Mouse (Mus musculus) liver, embryonic 13.5 days (tissue): ENCODE measurements around the gene Col15a1. TPM values are rescaled to one million over a fixed set of nuclear protein-coding genes. Genes with fewer than 3 reads are reported as not detected.
A peak's percentile ranks its signal among the peaks of the same experiment; 100 is the strongest.

ENCODE experiments used
- ATAC-seq: fragments of 200-750 bp; cut with Nextera tagmentation; 2 replicates; pipeline ENCODE4 v1.8.0; 2017; ENCODE audit warnings: low read depth, mild to moderate bottlenecking, moderate number of reproducible peaks, moderate library complexity
- DNase-seq: peaks from one replicate; pipeline ENCODE4 v3.0.0; 2022
- H3K27ac ChIP-seq: fragments of 300-500 bp; sonication (generic); 2 replicates; pipeline ENCODE4 v1.5.1; 2015; ENCODE audit warnings: moderate library complexity, mild to moderate bottlenecking, inconsistent platforms
- H3K27me3 ChIP-seq: fragments of 300-500 bp; sonication (generic); 2 replicates; pipeline ENCODE4 v1.6.1; 2015; ENCODE audit warnings: mild to moderate bottlenecking, inconsistent platforms
- H3K36me3 ChIP-seq: fragments of 300-500 bp; sonication (generic); 2 replicates; pipeline ENCODE4 v1.6.1; 2015; ENCODE audit warnings: mild to moderate bottlenecking, inconsistent platforms
- H3K4me1 ChIP-seq: fragments of 300-500 bp; sonication (generic); replicated peaks from 2 replicates; pipeline ENCODE4 v1.6.1; 2015; ENCODE audit warnings: inconsistent platforms
- H3K4me2 ChIP-seq: fragments of 300-500 bp; sonication (generic); 2 replicates; pipeline ENCODE4 v1.6.1; 2015; ENCODE audit warnings: inconsistent platforms, mild to moderate bottlenecking, moderate library complexity
- H3K4me3 ChIP-seq: fragments of 300-500 bp; sonication (generic); replicated peaks from 2 replicates; pipeline ENCODE4 v1.5.1; 2015; ENCODE audit warnings: mild to moderate bottlenecking, inconsistent platforms
- H3K9ac ChIP-seq: fragments of 300-500 bp; sonication (generic); 2 replicates; pipeline ENCODE4 v1.6.1; 2015; ENCODE audit warnings: mild to moderate bottlenecking, inconsistent platforms
- H3K9me3 ChIP-seq: fragments of 300-500 bp; sonication (generic); replicated peaks from 2 replicates; pipeline ENCODE4 v1.6.1; 2016; ENCODE audit warnings: inconsistent platforms
- WGBS: fragments of 180-500 bp; shearing (Covaris S2); methylation state at CpG from one replicate; pipeline ENCODE4 v1.1.7; 2015; ENCODE audit not compliant: insufficient replicate concordance; 5-methylcytosine and 5-hydroxymethylcytosine counted together
- polyA plus RNA-seq: library from polyadenylated mRNA; unstranded; fragments of >200 nt; fragmentation: Nextera tagmentation; extraction: Ambion mirVana; gene quantifications from 2 replicates; pipeline ENCODE4 v1.2.1, GENCODE M21; 2015

The Col15a1 gene
- polyA plus RNA-seq, 1 experiment from 2014 or later: 0.36 TPM

GRCm38 (mm10) chr4:47330378-47331052 is 122.6 kb downstream of the Col15a1 start:
- Histone ChIP-seq H3K27ac (no peak overlapping the region), H3K9ac (no peak overlapping the region), H3K36me3 (no peaks in the 10 kb centered on the region), H3K4me3 (no peak overlapping the region), H3K9me3 (no peaks in the 10 kb centered on the region), H3K4me1 (no peaks in the 10 kb centered on the region), H3K4me2 (no peak overlapping the region), H3K27me3 (peaks cover 14% of the 10 kb centered on the region; the same call in 1 of the 2 replicates)
- WGBS: 80% methylated on average over 13 of the region's 13 CpGs
- no peak for ATAC-seq
- DNase-seq: no peak

DNA sequence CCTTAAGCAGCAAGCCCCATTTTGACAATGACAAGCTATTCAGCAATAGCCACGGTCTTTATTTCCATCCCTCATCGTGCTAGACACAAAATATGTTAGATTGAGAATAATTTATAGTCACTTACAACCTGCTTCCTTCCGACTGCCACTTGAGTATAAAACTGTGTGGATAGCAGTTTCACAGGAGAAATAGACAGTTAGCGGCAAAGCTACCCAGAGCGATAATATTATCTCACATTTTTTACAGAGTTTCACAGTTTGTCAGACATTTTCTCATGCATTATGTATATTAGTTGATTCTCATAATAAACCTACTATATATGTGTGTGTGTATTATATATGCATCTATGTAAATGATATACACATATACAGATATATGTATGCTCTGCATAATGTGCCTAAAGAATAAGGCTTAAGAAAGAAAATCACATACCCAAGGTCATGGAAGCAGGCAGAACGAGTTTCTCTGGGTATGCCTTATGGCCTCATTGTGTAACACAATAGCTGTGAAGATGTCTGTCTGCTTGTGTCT is 124.9 kb downstream of the Col15a1 start:
- H3K4me1 ChIP-seq: no peaks in the 10 kb centered on the region
- H3K4me3 ChIP-seq: no peak overlapping the region
- no peaks in the 10 kb centered on the region for H3K9me3 ChIP-seq
- no peaks in the 10 kb centered on the region for H3K36me3 ChIP-seq
- no peak for ATAC-seq
- DNase-seq: no peak
- peaks cover 14% of the 10 kb centered on the region; the same call in 1 of the 2 replicates for H3K27me3 ChIP-seq
- H3K27ac ChIP-seq: no peak overlapping the region
- no peak overlapping the region for H3K9ac ChIP-seq
- H3K4me2 ChIP-seq: no peak overlapping the region
- WGBS: 71% methylated on average over 6 of the region's 6 CpGs

DNA sequence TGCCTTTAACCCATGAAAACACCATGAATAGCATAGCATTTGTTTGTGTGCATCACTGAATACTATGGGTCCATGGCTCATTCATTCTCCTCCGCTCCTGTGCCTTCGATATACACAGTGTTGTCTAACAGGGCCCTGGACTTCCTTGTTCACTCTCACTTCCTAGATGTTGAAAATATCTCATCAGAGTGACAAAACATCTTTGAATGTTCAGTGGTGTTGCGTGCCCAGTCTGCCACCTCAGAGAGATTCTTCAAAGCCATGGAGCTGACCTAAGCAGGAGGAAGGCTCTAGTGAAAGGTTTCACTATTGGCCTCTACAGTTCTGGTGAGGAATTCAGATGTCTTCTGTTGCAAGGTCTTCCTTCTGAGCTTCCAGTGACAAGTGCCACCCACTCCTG is 125.6 kb downstream of the Col15a1 start:
- Histone ChIP-seq H3K4me3 (no peak overlapping the region), H3K4me1 (no peaks in the 10 kb centered on the region), H3K9ac (no peak overlapping the region), H3K4me2 (no peak overlapping the region), H3K36me3 (no peaks in the 10 kb centered on the region), H3K27ac (no peak overlapping the region), H3K27me3 (peaks cover 14% of the 10 kb centered on the region; the same call in 1 of the 2 replicates), H3K9me3 (no peaks in the 10 kb centered on the region)
- no peak for ATAC-seq
- no peak for DNase-seq
- WGBS: 72% methylated on average over 3 of the region's 3 CpGs

DNA sequence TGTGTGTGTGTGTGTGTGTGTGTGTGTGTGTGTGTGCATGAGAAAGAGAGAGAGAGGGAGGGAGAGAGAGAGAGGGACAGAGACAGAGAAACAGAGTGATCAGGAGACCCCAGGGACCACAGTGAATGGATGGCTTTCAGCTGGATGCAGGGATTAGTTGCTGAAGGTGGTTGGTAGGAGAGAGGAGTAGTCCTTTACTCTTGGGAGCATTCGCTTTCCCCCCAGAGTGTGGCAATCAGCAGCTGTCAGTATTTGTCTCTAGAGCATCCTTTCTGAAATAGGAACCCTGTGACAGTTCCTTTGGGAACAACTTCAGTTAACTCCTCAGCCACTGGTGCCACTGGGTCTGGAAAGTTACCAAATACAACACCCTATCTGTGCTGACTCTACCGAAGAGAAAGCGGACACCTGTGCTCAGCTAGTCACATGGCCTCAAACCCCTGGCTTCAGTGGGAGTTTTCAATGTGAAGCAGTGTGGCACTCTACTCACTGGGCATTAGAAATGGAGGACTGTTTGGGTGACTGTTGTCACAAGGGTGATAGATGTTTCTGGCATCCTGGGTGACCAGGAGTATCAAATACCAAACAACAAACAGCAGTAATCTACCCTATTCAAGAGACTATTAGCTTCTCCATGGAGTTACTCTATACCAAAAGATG is 129.1 kb downstream of the Col15a1 start:
- H3K9ac ChIP-seq: no peak overlapping the region
- no peak overlapping the region for H3K4me2 ChIP-seq
- no peak overlapping the region for H3K4me3 ChIP-seq
- no peaks in the 10 kb centered on the region for H3K36me3 ChIP-seq
- no peak for DNase-seq
- H3K4me1 ChIP-seq: no peaks in the 10 kb centered on the region
- no peaks in the 10 kb centered on the region for H3K9me3 ChIP-seq
- no peaks in the 10 kb centered on the region for H3K27me3 ChIP-seq
- no peak overlapping the region for H3K27ac ChIP-seq
- ATAC-seq: no peak
- 72% methylated on average over 3 of the region's 3 CpGs for WGBS

GRCm38 (mm10) chr4:47342632-47343031 is 134.7 kb downstream of the Col15a1 start:
- H3K9ac ChIP-seq: no peak overlapping the region
- WGBS: 39% methylated on average over 8 of the region's 8 CpGs
- no peak overlapping the region for H3K27ac ChIP-seq
- H3K9me3 ChIP-seq: no peaks in the 10 kb centered on the region
- H3K4me2 ChIP-seq: no peak overlapping the region
- no peaks in the 10 kb centered on the region for H3K27me3 ChIP-seq
- DNase-seq: no peak
- H3K36me3 ChIP-seq: no peaks in the 10 kb centered on the region
- no peak for ATAC-seq
- no peak overlapping the region for H3K4me3 ChIP-seq
- H3K4me1 ChIP-seq: no peaks in the 10 kb centered on the region

GRCm38 (mm10) chr4:47347022-47347421 is 139.1 kb downstream of the Col15a1 start:
- 44% methylated on average over 4 of the region's 4 CpGs for WGBS
- Histone ChIP-seq H3K27me3 (peaks cover 24% of the 10 kb centered on the region), H3K36me3 (no peaks in the 10 kb centered on the region), H3K9ac (no peak overlapping the region), H3K4me2 (no peak overlapping the region), H3K4me1 (peaks cover 9% of the 10 kb centered on the region), H3K27ac (no peak overlapping the region), H3K4me3 (no peak overlapping the region), H3K9me3 (no peaks in the 10 kb centered on the region)
- ATAC-seq: no peak
- no peak for DNase-seq

GRCm38 (mm10) chr4:47349759-47350158 is 141.8 kb downstream of the Col15a1 start:
- Histone ChIP-seq H3K36me3 (no peaks in the 10 kb centered on the region), H3K4me1 (peaks cover 29% of the 10 kb centered on the region), H3K9ac (no peak overlapping the region), H3K27ac (no peak overlapping the region), H3K4me2 (no peak overlapping the region), H3K27me3 (peaks cover 40% of the 10 kb centered on the region), H3K4me3 (no peak overlapping the region), H3K9me3 (no peaks in the 10 kb centered on the region)
- no peak for ATAC-seq
- DNase-seq: no peak
- 27% methylated on average over 6 of the region's 6 CpGs for WGBS

DNA sequence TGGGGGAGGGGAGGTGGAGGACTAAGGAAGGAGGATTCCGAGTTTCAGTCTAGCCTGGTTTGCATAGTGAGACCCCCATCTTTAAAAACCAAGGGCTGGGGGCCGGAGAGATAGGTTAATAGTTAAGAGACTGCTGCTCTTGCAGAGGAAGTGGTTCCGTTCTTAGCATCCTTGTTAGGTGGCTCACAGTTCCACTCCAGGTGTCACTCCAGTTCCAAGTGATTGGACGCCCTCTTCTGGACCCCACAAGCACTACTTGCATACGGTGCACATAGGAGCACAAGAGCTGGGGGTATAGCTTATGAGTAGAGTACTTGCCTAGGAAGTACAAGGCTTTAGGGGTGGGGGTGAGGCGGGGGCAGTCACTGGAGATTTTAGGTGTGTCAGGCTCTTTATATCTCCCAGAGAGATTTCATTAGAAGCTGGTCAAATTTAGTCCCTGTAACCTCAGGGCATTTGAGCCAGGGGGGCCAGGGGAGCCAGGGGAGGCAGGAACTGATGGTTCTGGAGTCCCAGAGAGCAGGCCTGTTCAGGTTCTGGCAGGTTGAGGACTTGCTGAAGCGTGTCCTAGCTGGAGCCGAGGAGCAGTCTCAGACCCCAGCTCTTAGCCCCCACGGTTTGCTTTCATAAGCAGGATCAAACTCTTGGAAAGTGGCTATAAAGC is 143.6 kb downstream of the Col15a1 start:
- peak overlapping the region; percentile 100 for H3K4me2 ChIP-seq
- H3K9ac ChIP-seq: peak overlapping the region; percentile 78
- H3K4me3 ChIP-seq: peak overlapping the region; percentile 82
- no peaks in the 10 kb centered on the region for H3K9me3 ChIP-seq
- no peak overlapping the region for H3K27ac ChIP-seq
- peak; percentile 13 for DNase-seq
- 13% methylated on average over 9 of the region's 9 CpGs for WGBS
- ATAC-seq: no peak
- peaks cover 29% of the 10 kb centered on the region for H3K4me1 ChIP-seq
- H3K36me3 ChIP-seq: no peaks in the 10 kb centered on the region
- H3K27me3 ChIP-seq: peaks cover 40% of the 10 kb centered on the region

DNA sequence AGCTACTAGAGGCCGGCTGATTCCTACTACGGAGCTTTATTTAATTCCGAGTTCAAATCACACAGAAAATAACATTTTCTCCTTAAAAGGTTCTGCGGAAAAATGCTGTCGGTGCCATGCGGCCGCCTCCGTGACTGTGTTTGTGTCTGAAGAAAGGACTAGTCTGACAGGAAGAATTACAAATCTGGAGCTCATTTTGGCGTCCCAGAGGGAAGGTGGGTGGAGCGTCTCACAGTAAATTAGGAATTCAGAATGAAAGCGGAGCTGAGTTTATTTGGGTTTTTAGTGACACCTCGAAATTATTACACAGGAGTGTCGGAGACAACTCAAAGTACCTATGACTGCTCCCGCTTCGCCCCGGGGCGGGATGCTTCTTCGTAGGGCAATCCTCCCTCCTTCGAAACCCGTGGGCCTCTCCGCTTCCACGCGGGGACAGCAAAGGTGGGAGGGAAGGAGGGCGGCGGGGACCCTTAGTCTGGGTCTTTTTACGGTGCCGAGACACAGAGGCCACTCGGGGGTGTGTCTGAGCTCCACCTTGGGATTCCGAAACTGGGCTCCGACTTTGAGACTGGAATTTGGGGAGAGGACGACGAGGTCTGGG is 144.2 kb downstream of the Col15a1 start:
- Histone ChIP-seq H3K27ac (no peak overlapping the region), H3K36me3 (no peaks in the 10 kb centered on the region), H3K4me3 (peak overlapping the region; percentile 82), H3K9ac (peak overlapping the region; percentile 78), H3K4me2 (peak overlapping the region; percentile 100), H3K9me3 (no peaks in the 10 kb centered on the region), H3K27me3 (peaks cover 40% of the 10 kb centered on the region), H3K4me1 (peaks cover 29% of the 10 kb centered on the region)
- WGBS: under 1% methylated on average over 32 of the region's 32 CpGs
- DNase-seq (peak; percentile 4), ATAC-seq (no peak)

DNA sequence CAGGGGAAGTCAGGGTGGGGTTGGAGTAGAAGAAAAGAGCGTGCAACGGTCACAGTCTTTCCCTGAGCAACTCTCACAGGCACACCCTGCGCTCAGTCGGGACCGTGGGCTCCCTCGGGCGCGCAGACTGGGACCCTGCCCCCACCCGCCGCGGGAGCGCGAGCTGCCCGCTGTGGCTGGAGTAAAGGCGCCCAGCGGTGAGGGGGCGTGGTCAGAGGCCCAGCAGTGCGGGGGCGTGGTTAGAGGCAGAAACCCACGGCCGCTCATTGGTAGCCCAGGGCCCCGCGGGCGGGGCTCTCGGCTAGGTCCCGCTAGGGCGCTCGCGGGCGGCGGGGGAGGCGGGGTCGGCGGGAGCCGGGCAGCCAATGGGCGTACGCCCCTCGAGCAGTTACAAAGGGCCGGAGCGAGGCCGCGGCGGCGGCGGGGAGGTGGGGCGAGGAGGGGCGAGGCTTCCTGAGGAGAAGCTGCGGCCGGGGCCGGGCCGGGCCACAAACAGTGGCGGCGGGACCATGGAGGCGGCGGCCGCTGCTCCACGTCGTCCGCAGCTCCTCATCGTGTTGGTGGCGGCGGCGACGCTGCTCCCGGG is 144.9 kb downstream of the Col15a1 start, which contains the start of gene Tgfbr1:
Tgfbr1 (plus strand) TSS at position 420 of the 586 bp plus-strand sequence.
- ATAC-seq: peak; percentile 99
- peaks cover 40% of the 10 kb centered on the region for H3K27me3 ChIP-seq

More for the DNA sequence above, 144.9 kb downstream of the Col15a1 start, which contains the start of gene Tgfbr1:
- Histone ChIP-seq H3K4me1 (peaks cover 31% of the 10 kb centered on the region), H3K4me2 (peak within 1 kb of the TSS; percentile 100), H3K27ac (peak within 1 kb of the TSS; percentile 80), H3K4me3 (peak within 1 kb of the TSS; percentile 82), H3K9ac (peak within 1 kb of the TSS; percentile 86), H3K36me3 (no peaks in the 10 kb centered on the region), H3K9me3 (no peaks in the 10 kb centered on the region)
- DNase-seq: peak; percentile 97
- under 1% methylated on average over 63 of the region's 65 CpGs for WGBS
